Mouse (Mus musculus): ENCODE results near the gene Kcna5. TPM values are rescaled to one million over a fixed set of nuclear protein-coding genes. Genes with fewer than 3 reads are reported as not detected.

Gene Kcna5
- 4.2 and 4.7 TPM in 2 replicates for polyA plus RNA-seq (2015; fragmentation: Nextera tagmentation; extraction: Ambion mirVana)

DNA sequence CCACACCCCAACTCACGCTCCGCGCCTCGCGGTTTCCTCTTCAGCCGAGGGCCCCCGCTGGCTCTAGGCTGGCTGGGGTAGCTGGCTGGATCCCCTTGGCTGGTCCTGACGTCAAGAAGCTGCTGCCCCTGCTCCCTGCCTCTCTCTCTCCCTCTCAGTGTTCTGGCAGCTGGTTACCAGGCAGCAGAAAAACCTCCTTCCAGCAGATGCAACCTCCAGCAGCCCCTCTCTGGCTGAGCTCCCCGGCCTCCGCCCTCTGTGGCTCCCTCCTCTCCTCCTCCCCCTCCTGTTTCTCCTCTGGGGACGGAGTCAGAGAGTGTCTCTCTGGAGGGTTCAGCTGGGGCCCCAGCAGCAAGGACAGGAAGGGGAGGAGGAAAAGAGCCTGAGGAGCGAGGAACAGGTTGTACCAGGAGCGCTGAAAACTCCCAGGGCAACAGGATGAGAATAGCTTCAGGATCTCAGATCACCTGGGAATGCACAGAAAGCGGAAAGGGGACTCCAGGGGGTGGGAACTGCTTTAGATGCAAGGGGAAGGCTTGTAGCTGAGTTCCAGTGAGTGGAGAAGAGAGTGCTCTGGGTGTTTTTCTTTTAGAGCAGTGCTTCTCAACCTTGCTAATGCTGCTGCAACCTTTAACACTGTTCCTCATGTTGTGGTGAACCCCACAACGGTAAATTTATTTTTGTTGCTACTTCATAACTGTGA is at the start of gene Kcna5:
Gene Kcna5 (minus strand): TSS at position 205 of the 703 bp plus-strand sequence.
- Histone ChIP-seq H3K27ac (peak within 1 kb of the TSS; percentile 60), H3K27me3 (peaks cover 20% of the 10 kb centered on the region), H3K9ac (peak within 1 kb of the TSS; percentile 14; the same call in 1 of the 2 replicates), H3K4me3 (peak within 1 kb of the TSS; percentile 30), H3K4me1 (peaks cover 20% of the 10 kb centered on the region), H3K9me3 (no peaks in the 10 kb centered on the region), H3K36me3 (no peaks in the 10 kb centered on the region), H3K4me2 (peak within 1 kb of the TSS; percentile 62)
- WGBS = under 1% methylated on average over 15 of the region's 15 CpGs
- ATAC-seq (ENCODE audit: insufficient number of reproducible peaks, low FRiP score, low TSS enrichment, low read depth) = peak; percentile 65

DNA sequence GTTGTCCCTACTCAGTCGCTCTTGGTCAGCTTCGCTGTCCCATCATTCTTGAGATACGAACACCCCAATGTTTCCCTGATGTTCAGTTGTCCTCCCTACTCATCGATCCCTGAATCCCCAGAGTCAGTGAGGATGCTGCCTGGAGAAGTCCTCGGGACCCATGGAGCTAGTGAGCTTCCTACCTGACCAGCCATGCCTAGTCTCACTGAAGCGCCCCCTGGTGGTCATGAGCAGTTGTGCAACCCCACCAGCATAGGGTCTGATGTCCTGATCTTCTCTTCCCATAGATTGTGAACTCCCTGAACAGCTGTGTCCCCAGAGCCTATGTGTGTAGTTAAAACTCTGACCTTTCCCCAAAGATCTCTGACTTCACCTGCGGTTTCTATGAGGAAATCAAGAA is 47.9 kb upstream of the Kcna5 start:
- no peaks in the 10 kb centered on the region for H3K27me3 ChIP-seq
- WGBS = 62% methylated on average over 7 of the region's 7 CpGs
- H3K36me3 ChIP-seq = no peaks in the 10 kb centered on the region
- H3K4me2 ChIP-seq = no peak overlapping the region
- H3K9me3 ChIP-seq = no peaks in the 10 kb centered on the region
- no peak overlapping the region for H3K9ac ChIP-seq
- 0 out of 2 replicates have a peak, but pooled peaks cover 2% of the 10 kb centered on the region for H3K4me1 ChIP-seq
- no peak overlapping the region for H3K4me3 ChIP-seq
- H3K27ac ChIP-seq = no peak overlapping the region
- no peak for ATAC-seq (ENCODE audit: insufficient number of reproducible peaks, low FRiP score, low TSS enrichment, low read depth)

DNA sequence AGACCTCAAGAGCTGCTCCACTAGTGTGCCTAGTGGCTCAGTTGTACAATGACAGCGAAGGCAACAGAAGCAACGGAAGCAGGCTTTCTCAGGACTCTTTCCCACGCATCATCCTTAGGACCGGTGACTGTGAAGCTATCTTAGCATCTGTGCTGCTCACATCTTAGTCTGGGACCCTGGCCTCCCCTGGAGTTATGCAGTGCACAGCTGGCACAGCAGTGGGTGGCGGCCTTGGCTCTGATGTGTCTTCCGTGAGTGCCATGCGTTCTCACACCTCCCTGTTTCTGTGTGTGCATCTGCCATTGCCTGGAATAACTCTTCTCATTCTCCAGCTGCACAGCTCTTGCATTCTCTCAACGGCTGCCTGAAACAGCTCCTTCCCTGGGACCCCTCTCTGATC is 46.4 kb upstream of the Kcna5 start:
- no peak for ATAC-seq (ENCODE audit: insufficient number of reproducible peaks, low FRiP score, low TSS enrichment, low read depth)
- Histone ChIP-seq H3K27ac (no peak overlapping the region), H3K4me1 (no peaks in the 10 kb centered on the region), H3K36me3 (no peaks in the 10 kb centered on the region), H3K27me3 (no peaks in the 10 kb centered on the region), H3K4me3 (no peak overlapping the region), H3K9ac (no peak overlapping the region), H3K9me3 (no peaks in the 10 kb centered on the region), H3K4me2 (no peak overlapping the region)
- 80% methylated on average over 8 of the region's 8 CpGs for WGBS

DNA sequence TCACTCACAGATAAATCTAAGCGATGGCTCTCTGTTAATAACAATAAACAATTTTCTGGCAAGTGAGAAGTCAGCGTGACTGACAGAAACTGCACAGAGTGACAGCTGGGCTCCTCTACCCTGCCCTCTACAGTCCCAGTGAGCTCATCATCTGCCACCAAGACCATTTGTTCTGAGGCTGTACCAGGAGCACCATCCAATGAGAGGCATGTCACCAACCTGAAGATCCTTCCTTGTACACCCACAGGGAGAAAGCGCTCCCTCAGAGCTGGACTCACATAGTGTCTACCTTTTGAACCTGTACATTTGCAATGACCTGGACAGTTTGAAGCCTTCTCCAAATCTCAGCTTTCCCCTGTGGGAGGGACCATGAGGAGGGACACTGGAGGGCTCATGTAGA is 45.4 kb upstream of the Kcna5 start:
- Histone ChIP-seq H3K4me3 (no peak overlapping the region), H3K9me3 (no peaks in the 10 kb centered on the region), H3K4me1 (no peaks in the 10 kb centered on the region), H3K9ac (no peak overlapping the region), H3K27ac (no peak overlapping the region), H3K27me3 (no peaks in the 10 kb centered on the region), H3K36me3 (no peaks in the 10 kb centered on the region), H3K4me2 (no peak overlapping the region)
- no peak for ATAC-seq (ENCODE audit: insufficient number of reproducible peaks, low FRiP score, low TSS enrichment, low read depth)
- WGBS = 88% methylated on average over 3 of the region's 3 CpGs

DNA sequence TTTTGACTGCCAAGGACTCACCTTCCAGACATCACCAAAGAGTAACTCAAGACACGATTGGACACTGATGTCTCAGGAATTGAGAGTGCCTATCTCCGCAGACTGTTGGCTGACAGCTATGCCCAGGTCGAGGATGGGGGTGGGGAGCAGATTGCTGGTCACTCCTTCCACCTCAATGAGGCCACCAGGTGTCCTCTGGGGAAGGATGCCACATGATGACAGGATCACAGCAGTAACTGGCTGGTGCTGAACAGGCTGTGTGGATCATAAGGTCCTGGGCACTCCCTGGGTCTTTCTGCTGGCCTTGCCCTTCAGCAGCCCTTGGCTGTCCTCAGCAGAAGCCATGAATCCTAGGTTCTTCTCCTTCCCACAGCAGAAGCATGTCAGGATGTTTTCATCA is 42.2 kb upstream of the Kcna5 start:
- Histone ChIP-seq H3K4me2 (no peak overlapping the region), H3K36me3 (no peaks in the 10 kb centered on the region), H3K27me3 (no peaks in the 10 kb centered on the region), H3K4me3 (no peak overlapping the region), H3K9me3 (no peaks in the 10 kb centered on the region), H3K9ac (no peak overlapping the region), H3K27ac (no peak overlapping the region), H3K4me1 (no peaks in the 10 kb centered on the region)
- ATAC-seq (ENCODE audit: insufficient number of reproducible peaks, low FRiP score, low TSS enrichment, low read depth) = no peak
- WGBS = 84% methylated on average over 3 of the region's 3 CpGs

DNA sequence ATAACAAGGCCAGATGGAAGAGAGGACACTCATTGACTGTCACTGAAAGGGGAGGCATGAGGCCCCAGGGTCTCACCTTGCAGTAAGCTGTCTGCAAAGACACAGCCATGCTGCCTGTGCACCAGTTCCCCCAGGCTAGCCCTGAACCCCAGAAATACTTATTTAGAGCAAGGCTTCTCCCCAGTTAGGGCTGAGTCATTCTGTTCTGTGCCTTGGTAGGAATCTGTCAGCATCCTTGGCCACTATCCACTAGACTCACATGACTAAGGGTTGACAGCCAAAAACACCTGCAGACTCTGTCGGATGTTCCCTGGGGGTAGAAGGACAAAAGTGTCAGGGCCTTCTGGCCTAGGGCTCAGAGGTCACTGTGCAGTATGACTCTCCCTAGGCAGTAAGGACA is 41.4 kb upstream of the Kcna5 start:
- Histone ChIP-seq H3K9ac (no peak overlapping the region), H3K4me2 (no peak overlapping the region), H3K27me3 (no peaks in the 10 kb centered on the region), H3K9me3 (no peaks in the 10 kb centered on the region), H3K27ac (no peak overlapping the region), H3K36me3 (no peaks in the 10 kb centered on the region), H3K4me1 (no peaks in the 10 kb centered on the region), H3K4me3 (no peak overlapping the region)
- 80% methylated on average over 1 of the region's 1 CpGs for WGBS
- no peak for ATAC-seq (ENCODE audit: insufficient number of reproducible peaks, low FRiP score, low TSS enrichment, low read depth)

DNA sequence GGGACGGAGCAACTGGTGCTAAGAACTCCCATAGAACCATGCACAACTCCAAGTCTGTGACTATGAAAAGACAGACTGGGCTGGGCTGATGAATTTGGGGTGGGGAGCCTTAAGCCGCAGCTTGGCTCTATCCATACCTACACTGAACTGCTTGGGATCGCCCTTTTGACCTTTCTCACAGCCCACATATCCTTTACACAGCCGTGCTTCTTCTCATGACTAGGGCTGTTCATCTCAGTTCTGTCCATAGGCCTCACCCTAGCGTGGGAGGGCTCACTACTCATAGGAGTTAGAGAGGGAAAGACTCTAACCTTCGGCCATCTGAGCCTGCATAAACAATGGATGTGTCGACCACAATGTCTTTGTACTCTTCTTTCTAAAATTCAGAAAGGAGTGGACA is 39.6 kb upstream of the Kcna5 start:
- WGBS = 81% methylated on average over 7 of the region's 7 CpGs
- Histone ChIP-seq H3K36me3 (no peaks in the 10 kb centered on the region), H3K9ac (no peak overlapping the region), H3K27me3 (no peaks in the 10 kb centered on the region), H3K27ac (no peak overlapping the region), H3K4me3 (no peak overlapping the region), H3K9me3 (no peaks in the 10 kb centered on the region), H3K4me2 (no peak overlapping the region), H3K4me1 (no peaks in the 10 kb centered on the region)
- ATAC-seq (ENCODE audit: insufficient number of reproducible peaks, low FRiP score, low TSS enrichment, low read depth) = no peak

DNA sequence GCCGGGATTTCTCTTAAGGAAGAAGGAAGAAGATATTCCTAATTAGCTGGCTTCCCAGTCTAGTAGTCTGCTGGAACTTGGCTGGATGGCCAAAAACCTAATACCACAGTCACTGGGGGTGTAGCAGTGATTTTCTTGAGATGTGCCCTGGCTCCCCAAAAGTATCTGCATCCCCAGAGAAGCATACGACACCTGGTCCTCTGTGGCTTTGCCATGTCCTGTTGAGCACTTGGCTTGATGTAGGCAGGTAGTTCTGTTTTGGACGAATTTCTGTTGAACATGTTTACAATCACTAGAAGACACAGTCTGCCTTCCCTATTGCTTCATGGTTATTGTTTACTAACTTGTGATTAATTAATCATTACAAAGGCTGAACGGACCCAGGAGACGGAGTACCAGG is 37.8 kb upstream of the Kcna5 start:
- Histone ChIP-seq H3K9me3 (no peaks in the 10 kb centered on the region), H3K4me3 (no peak overlapping the region), H3K36me3 (no peaks in the 10 kb centered on the region), H3K4me2 (no peak overlapping the region), H3K9ac (no peak overlapping the region), H3K27ac (no peak overlapping the region), H3K4me1 (no peaks in the 10 kb centered on the region), H3K27me3 (no peaks in the 10 kb centered on the region)
- WGBS = 85% methylated on average over 5 of the region's 5 CpGs
- no peak for ATAC-seq (ENCODE audit: insufficient number of reproducible peaks, low FRiP score, low TSS enrichment, low read depth)

DNA sequence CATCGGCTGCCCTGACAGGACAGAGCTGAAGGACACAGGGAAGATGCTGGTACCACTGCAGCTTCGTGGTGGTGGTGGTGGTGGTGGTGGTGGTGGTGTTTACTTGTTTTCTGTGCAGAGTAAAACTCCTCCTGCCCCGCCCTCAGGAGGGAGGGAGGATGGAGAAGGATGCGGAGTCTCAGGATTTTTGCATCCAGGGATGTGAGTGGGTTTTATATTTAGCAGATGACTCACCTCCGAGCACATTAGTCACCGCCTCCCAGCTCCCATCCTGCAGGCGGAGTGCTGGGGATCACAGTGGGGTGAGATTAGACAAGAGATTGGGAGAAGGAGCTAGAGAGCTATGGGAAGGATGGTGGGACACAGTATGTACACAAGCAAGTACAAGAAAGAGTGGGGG is 34.6 kb upstream of the Kcna5 start:
- no peaks in the 10 kb centered on the region for H3K36me3 ChIP-seq
- no peak for ATAC-seq (ENCODE audit: insufficient number of reproducible peaks, low FRiP score, low TSS enrichment, low read depth)
- H3K9ac ChIP-seq = no peak overlapping the region
- H3K9me3 ChIP-seq = no peaks in the 10 kb centered on the region
- H3K27ac ChIP-seq = no peak overlapping the region
- no peaks in the 10 kb centered on the region for H3K27me3 ChIP-seq
- no peak overlapping the region for H3K4me2 ChIP-seq
- 71% methylated on average over 7 of the region's 7 CpGs for WGBS
- H3K4me1 ChIP-seq = no peaks in the 10 kb centered on the region
- H3K4me3 ChIP-seq = no peak overlapping the region

DNA sequence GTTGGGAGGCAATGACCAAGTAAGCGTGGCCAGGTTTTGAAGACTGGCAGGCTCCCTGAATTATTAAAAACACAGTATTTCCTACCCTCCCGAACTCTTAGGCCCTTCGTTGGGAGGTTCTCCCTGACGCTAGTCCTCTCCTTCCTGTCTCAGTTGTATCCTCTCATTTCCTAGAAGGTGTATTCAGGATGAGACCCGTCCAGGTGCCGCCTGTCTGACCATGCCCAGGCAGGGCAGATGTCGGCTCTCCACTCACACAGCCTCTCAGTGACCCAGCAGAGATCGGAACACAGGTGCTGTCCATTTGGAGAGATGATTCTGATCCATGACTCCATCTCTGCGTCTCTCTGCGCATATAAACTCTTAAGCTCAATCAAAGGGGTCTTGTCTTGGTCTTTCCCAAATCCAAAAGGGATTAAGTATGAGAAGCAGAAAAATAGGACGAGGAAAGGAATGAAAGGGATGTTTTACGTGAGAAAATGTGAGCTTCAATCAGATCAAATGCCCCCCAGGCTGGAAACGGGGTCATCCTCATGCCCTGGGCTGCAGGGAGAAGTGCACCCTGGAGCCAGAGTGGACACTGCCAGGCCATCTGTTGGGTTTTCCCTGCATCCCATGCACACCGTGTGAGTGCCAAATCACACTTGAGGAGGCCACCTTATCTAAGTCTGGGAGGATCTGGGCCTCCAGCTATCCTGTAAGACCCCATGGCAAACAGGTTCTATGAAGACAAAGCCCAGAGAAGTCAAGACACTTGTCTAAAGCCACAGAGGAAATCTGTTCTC is 33.0 kb upstream of the Kcna5 start:
- Histone ChIP-seq H3K9ac (no peak overlapping the region), H3K27ac (no peak overlapping the region), H3K4me3 (no peak overlapping the region), H3K27me3 (no peaks in the 10 kb centered on the region), H3K4me1 (no peaks in the 10 kb centered on the region), H3K36me3 (no peaks in the 10 kb centered on the region), H3K4me2 (no peak overlapping the region), H3K9me3 (no peaks in the 10 kb centered on the region)
- no peak for ATAC-seq (ENCODE audit: insufficient number of reproducible peaks, low FRiP score, low TSS enrichment, low read depth)
- WGBS = 81% methylated on average over 14 of the region's 14 CpGs

DNA sequence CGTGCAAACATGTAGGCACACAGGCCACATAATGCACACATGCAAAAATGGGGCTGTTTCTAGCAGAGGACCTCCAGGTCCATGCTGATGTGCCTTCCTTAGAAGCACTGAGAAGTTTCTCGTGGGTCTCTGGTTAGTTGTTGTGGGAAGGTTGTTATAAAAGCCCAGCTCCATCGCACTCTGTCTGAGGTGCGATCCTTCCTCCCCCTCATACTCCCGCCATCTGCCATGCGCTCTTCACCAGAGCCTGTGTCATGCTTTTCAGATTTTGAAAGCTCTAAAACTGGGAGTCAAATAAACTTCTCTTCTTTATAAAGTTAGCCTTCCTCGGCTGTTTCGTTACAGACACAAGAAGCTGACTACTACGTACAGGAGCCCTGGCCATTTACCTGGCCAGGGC is 32.1 kb upstream of the Kcna5 start:
- no peaks in the 10 kb centered on the region for H3K36me3 ChIP-seq
- no peaks in the 10 kb centered on the region for H3K9me3 ChIP-seq
- no peak overlapping the region for H3K27ac ChIP-seq
- H3K4me3 ChIP-seq = no peak overlapping the region
- no peaks in the 10 kb centered on the region for H3K4me1 ChIP-seq
- 90% methylated on average over 9 of the region's 9 CpGs for WGBS
- no peak overlapping the region for H3K4me2 ChIP-seq
- ATAC-seq (ENCODE audit: insufficient number of reproducible peaks, low FRiP score, low TSS enrichment, low read depth) = no peak
- no peaks in the 10 kb centered on the region for H3K27me3 ChIP-seq
- no peak overlapping the region for H3K9ac ChIP-seq

DNA sequence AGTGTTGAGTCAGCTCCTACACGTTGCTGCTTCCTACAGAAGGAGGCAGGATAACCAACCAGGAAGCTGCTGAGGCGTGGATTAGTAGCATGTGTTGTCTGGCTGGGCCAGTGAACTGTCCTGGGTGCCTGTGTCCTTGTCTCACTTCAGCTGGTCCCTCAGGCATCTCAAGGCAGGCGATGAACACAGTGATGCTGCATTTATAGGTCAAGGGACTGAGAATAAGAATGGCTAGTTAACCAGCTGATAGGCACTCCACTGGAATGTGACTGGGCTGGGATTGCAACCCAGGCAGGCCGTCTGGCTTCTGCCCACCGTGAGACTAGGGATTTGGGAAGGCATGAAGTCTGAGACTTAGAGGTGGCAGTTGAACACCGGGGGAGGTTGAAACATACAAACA is 29.2 kb upstream of the Kcna5 start:
- H3K27ac ChIP-seq = no peak overlapping the region
- no peak overlapping the region for H3K9ac ChIP-seq
- 59% methylated on average over 6 of the region's 6 CpGs for WGBS
- ATAC-seq (ENCODE audit: insufficient number of reproducible peaks, low FRiP score, low TSS enrichment, low read depth) = no peak
- H3K27me3 ChIP-seq = no peaks in the 10 kb centered on the region
- peaks cover 8% of the 10 kb centered on the region for H3K4me1 ChIP-seq
- H3K9me3 ChIP-seq = no peaks in the 10 kb centered on the region
- H3K4me3 ChIP-seq = no peak overlapping the region
- no peaks in the 10 kb centered on the region for H3K36me3 ChIP-seq
- H3K4me2 ChIP-seq = no peak overlapping the region

Data from limb, embryonic 15.5 days (tissue).